Mouse (Mus musculus) lung, postnatal 10 days (tissue): ENCODE measurements around the gene Ccdc174.
A peak's percentile ranks its signal among the peaks of the same experiment; 100 is the strongest.

Experiments used
- DNase-seq: peaks from one replicate; pipeline ENCODE4 v3.0.0; 2021

Ccdc174 gene

DNA sequence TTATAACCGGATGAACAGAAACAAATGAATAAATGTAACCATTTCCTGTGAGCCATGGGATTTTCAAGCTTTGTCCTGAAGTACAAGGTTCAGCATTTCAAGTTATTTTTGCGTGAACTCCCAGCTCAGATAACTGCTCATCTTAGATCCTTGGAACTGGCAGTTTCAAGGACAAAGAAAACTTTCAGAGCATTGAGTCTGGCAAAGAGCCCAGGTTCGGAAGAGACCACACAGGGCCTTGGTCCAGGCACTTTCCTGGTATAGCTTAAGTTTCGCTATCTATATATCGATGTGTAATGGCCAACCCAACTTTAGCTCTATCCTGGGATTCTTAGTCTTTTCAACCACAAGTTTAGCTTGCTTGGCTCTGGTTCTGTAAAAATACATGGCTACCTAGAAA is 53.4 kb downstream of the Ccdc174 start:
- DNase-seq: no peak

DNA sequence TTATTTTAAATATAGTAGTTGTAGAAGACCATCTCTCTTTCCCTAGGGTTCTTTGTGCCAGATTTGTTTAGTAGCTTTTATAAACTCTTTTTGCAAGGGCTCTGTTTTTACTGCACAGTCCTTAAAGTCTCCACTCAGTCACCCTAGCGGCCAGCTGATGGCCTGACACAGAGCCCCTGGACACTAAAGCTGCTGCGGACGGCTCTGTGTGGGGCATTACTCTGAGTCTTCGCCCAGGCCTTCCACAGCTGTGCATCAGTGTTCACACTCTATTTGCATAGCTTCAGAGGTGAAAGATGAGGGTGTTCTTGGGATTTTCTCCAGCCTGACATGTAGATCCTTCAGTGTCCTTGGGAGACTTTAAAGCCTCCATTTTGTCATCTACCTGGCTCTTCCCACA is 60.6 kb downstream of the Ccdc174 start:
- DNase-seq: peak; percentile 64

DNA sequence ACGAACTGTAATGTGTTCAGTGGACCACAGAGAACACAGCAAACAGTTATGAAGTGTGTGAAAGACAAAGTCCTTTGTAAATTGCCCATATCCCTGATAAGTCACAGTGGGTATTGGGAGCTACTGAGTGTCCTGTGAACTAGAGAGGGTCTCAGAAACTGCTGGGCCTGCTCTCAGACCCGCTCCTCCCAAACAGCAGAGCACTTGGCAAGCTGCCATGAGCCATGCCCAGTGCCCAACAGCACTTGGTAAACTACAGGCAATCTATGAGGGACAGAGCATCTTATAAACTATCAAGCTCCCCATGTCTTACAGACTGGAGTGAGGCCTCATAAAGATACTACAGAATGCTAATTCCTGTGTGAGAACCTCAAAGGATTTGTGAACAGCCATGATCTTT is 70.6 kb downstream of the Ccdc174 start:
- no peak for DNase-seq
